Mouse (Mus musculus): ENCODE measurements around the gene Vmn2r92. TPM values are rescaled to one million over a fixed set of nuclear protein-coding genes. Genes with fewer than 3 reads are reported as not detected.
"Not testable (repeated sequence)": the region's sequence is repeated elsewhere in the genome, so short reads cannot be mapped to it uniquely, and the experiment has no call there.

Vmn2r92 gene
- total RNA-seq (2012; rRNA removed) = not detected in 2 replicates
- not detected in 2 replicates for total RNA-seq (2014; rRNA removed)
- not detected in 2 replicates for polyA plus RNA-seq (2012; ENCODE audit: insufficient read length, low read depth)

DNA sequence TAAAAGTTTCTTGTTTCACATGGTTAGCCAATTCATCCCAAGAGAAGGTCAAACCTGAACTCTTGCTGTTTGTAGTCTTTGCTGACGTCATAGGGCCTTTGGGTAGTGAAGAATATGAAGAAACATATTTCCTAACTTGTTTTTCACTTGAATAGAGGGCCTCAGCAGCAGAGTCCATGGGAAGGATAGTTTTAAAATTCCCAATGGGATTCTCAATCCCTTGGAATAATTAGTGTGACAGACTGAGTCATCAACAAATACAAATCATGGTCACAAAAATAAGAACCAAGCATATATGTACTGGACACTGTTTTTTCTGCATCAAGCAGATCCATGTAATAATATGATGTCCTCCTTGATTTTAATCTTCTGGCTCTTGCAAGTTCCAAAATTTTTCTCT lies at the start of gene Vmn2r92:
Gene Vmn2r92, plus strand, starts transcription at position 301 of the 400 bp plus-strand sequence.
- in situ Hi-C loops (cut with MboI; ENCODE audit: low pct_ligation_motif_present, low pct_unique_long_range_greater_than_20kb, low sequenced_read_pairs); H3K79me2 ChIP-seq (replicated peaks; ENCODE audit: control insufficient read depth, extremely low read depth, insufficient read depth, poor library complexity, severe bottlenecking); H3K36me3 ChIP-seq (replicated peaks in 1 of 2; ENCODE audit: control insufficient read depth in 1 of 2, insufficient read depth in 1 of 2, low read length in 1 of 2); dilution Hi-C loops (cut with MboI; ENCODE audit: extremely low pct_ligation_motif_present, extremely low pct_unique_long_range_greater_than_20kb, low sequenced_read_pairs); DNase-seq (ENCODE audit: extremely low read depth); H3K9me3 ChIP-seq (replicated peaks; ENCODE audit: low read length); H3K4me2 ChIP-seq (ENCODE audit: insufficient read depth, low read depth, poor library complexity, severe bottlenecking); H3K4me1 ChIP-seq (ENCODE audit: control insufficient read depth in 1 of 2, insufficient read depth in 2 of 2); H3K27ac ChIP-seq (ENCODE audit: insufficient read depth, low read depth); H3K4me3 ChIP-seq (replicated peaks in 1 of 3; ENCODE audit: low read depth in 2 of 3, low read length in 2 of 3, poor library complexity in 1 of 3); H3K9ac ChIP-seq (ENCODE audit: insufficient read depth, low read depth); H3K27me3 ChIP-seq (replicated peaks): not testable (repeated sequence)

GRCm38 (mm10) chr17:18102265-18102664 lies 49.4 kb upstream of the Vmn2r92 start:
- H3K4me1 ChIP-seq (ENCODE audit: control insufficient read depth in 1 of 2, insufficient read depth in 2 of 2); H3K27ac ChIP-seq (ENCODE audit: insufficient read depth, low read depth); H3K9me3 ChIP-seq (replicated peaks; ENCODE audit: low read length); in situ Hi-C loops (cut with MboI; ENCODE audit: low pct_ligation_motif_present, low pct_unique_long_range_greater_than_20kb, low sequenced_read_pairs); H3K4me3 ChIP-seq (replicated peaks in 1 of 3; ENCODE audit: low read depth in 2 of 3, low read length in 2 of 3, poor library complexity in 1 of 3); dilution Hi-C loops (cut with MboI; ENCODE audit: extremely low pct_ligation_motif_present, extremely low pct_unique_long_range_greater_than_20kb, low sequenced_read_pairs); H3K4me2 ChIP-seq (ENCODE audit: insufficient read depth, low read depth, poor library complexity, severe bottlenecking); H3K79me2 ChIP-seq (replicated peaks; ENCODE audit: control insufficient read depth, extremely low read depth, insufficient read depth, poor library complexity, severe bottlenecking); H3K27me3 ChIP-seq (replicated peaks); DNase-seq (ENCODE audit: extremely low read depth); H3K36me3 ChIP-seq (replicated peaks in 1 of 2; ENCODE audit: control insufficient read depth in 1 of 2, insufficient read depth in 1 of 2, low read length in 1 of 2); H3K9ac ChIP-seq (ENCODE audit: insufficient read depth, low read depth): not testable (repeated sequence)

GRCm38 (mm10) chr17:18161194-18161593 lies 9.5 kb downstream of the Vmn2r92 start:
- H3K27me3 ChIP-seq (replicated peaks); in situ Hi-C loops (cut with MboI; ENCODE audit: low pct_ligation_motif_present, low pct_unique_long_range_greater_than_20kb, low sequenced_read_pairs); dilution Hi-C loops (cut with MboI; ENCODE audit: extremely low pct_ligation_motif_present, extremely low pct_unique_long_range_greater_than_20kb, low sequenced_read_pairs): not testable (repeated sequence)

GRCm38 (mm10) chr17:18189732-18190131 lies 38.0 kb downstream of the Vmn2r92 start:
- Histone ChIP-seq H3K36me3 (replicated peaks in 1 of 2; ENCODE audit: control insufficient read depth in 1 of 2, insufficient read depth in 1 of 2, low read length in 1 of 2) (no peaks in the 10 kb centered on the region), H3K27ac (ENCODE audit: insufficient read depth, low read depth) (no peak overlapping the region), H3K79me2 (replicated peaks; ENCODE audit: control insufficient read depth, extremely low read depth, insufficient read depth, poor library complexity, severe bottlenecking) (no peaks in the 10 kb centered on the region), H3K4me2 (ENCODE audit: insufficient read depth, low read depth, poor library complexity, severe bottlenecking) (no peak overlapping the region), H3K9ac (ENCODE audit: insufficient read depth, low read depth) (no peak overlapping the region), H3K9me3 (replicated peaks; ENCODE audit: low read length) (no peaks in the 10 kb centered on the region), H3K4me3 (replicated peaks in 1 of 3; ENCODE audit: low read depth in 2 of 3, low read length in 2 of 3, poor library complexity in 1 of 3) (no peak overlapping the region), H3K27me3 (replicated peaks) (no peaks in the 10 kb centered on the region), H3K4me1 (ENCODE audit: control insufficient read depth in 1 of 2, insufficient read depth in 2 of 2) (no peaks in the 10 kb centered on the region)
- dilution Hi-C loops (cut with MboI; ENCODE audit: extremely low pct_ligation_motif_present, extremely low pct_unique_long_range_greater_than_20kb, low sequenced_read_pairs) = no loop called here
- in situ Hi-C loops (cut with MboI; ENCODE audit: low pct_ligation_motif_present, low pct_unique_long_range_greater_than_20kb, low sequenced_read_pairs) = no loop called here
- no peak for TF ChIP-seq NELFE (IDR thresholded peaks at IDR 0.05; ENCODE audit: low read depth, low read length)
- no peak for TF ChIP-seq ZKSCAN1 (IDR thresholded peaks at IDR 0.05; ENCODE audit: borderline replicate concordance, low read depth, low read length)
- no peak for TF ChIP-seq UBTF (IDR thresholded peaks at IDR 0.05; ENCODE audit: low read depth, low read length)
- TF ChIP-seq SIN3A (IDR thresholded peaks at IDR 0.05; ENCODE audit: low read length) = no peak
- TF ChIP-seq KAT2A (IDR thresholded peaks at IDR 0.05; ENCODE audit: insufficient replicate concordance, low read length) = no peak
- no peak for TF ChIP-seq ZNF384 (IDR thresholded peaks at IDR 0.05; ENCODE audit: low read depth, low read length)
- DNase-seq (ENCODE audit: extremely low read depth) = no peak

More at GRCm38 (mm10) chr17:18161194-18161593, 9.5 kb downstream of the Vmn2r92 start:
- H3K4me1 ChIP-seq (ENCODE audit: control insufficient read depth in 1 of 2, insufficient read depth in 2 of 2); H3K79me2 ChIP-seq (replicated peaks; ENCODE audit: control insufficient read depth, extremely low read depth, insufficient read depth, poor library complexity, severe bottlenecking); DNase-seq (ENCODE audit: extremely low read depth); H3K4me2 ChIP-seq (ENCODE audit: insufficient read depth, low read depth, poor library complexity, severe bottlenecking); H3K9me3 ChIP-seq (replicated peaks; ENCODE audit: low read length); H3K9ac ChIP-seq (ENCODE audit: insufficient read depth, low read depth); H3K27ac ChIP-seq (ENCODE audit: insufficient read depth, low read depth); H3K4me3 ChIP-seq (replicated peaks in 1 of 3; ENCODE audit: low read depth in 2 of 3, low read length in 2 of 3, poor library complexity in 1 of 3); H3K36me3 ChIP-seq (replicated peaks in 1 of 2; ENCODE audit: control insufficient read depth in 1 of 2, insufficient read depth in 1 of 2, low read length in 1 of 2): not testable (repeated sequence)

Measured in CH12.LX (cell line).